Mouse (Mus musculus): Measurements from ENCODE around the gene Rad51b.

The Rad51b gene

GRCm38 (mm10) chr12:79813566-79814305 lies 516.7 kb downstream of the Rad51b start:
- no peak for DNase-seq

GRCm38 (mm10) chr12:79814312-79815091 lies 517.4 kb downstream of the Rad51b start:
- peak; percentile 29 to 42 for DNase-seq

- no peak for DNase-seq
Observed at GRCm38 (mm10) chr12:79816241-79816640, 519.2 kb downstream of the Rad51b start.

- no peak for DNase-seq
Observed at GRCm38 (mm10) chr12:79820228-79820958, 523.3 kb downstream of the Rad51b start.

GRCm38 (mm10) chr12:79821901-79822300 lies 524.8 kb downstream of the Rad51b start:
- peak; percentile 87 to 89 for DNase-seq

- DNase-seq: no peak
Observed at GRCm38 (mm10) chr12:79822401-79822800, 525.3 kb downstream of the Rad51b start.

GRCm38 (mm10) chr12:79825922-79826321 lies 528.8 kb downstream of the Rad51b start:
- DNase-seq: no peak

- DNase-seq: no peak
Observed at GRCm38 (mm10) chr12:79827233-79827692, 530.2 kb downstream of the Rad51b start.

- DNase-seq: no peak
Observed at GRCm38 (mm10) chr12:79827735-79828134, 530.7 kb downstream of the Rad51b start.

GRCm38 (mm10) chr12:79830686-79831085 lies 533.6 kb downstream of the Rad51b start:
- no peak for DNase-seq

- no peak for DNase-seq
Observed at GRCm38 (mm10) chr12:79832611-79833010, 535.5 kb downstream of the Rad51b start.

- no peak for DNase-seq
Observed at GRCm38 (mm10) chr12:79835521-79835920, 538.4 kb downstream of the Rad51b start.

GRCm38 (mm10) chr12:79838181-79838961 lies 541.3 kb downstream of the Rad51b start:
- DNase-seq: peak; percentile 32 to 34

- DNase-seq: no peak
Observed at GRCm38 (mm10) chr12:79839096-79839941, 542.2 kb downstream of the Rad51b start.

- DNase-seq: no peak
Observed at GRCm38 (mm10) chr12:79840465-79840864, 543.4 kb downstream of the Rad51b start.

GRCm38 (mm10) chr12:79841248-79841647 lies 544.2 kb downstream of the Rad51b start:
- DNase-seq: no peak

- DNase-seq: no peak
Observed at GRCm38 (mm10) chr12:79842319-79842718, 545.2 kb downstream of the Rad51b start.

- DNase-seq: no peak
Observed at GRCm38 (mm10) chr12:79843002-79843401, 545.9 kb downstream of the Rad51b start.

GRCm38 (mm10) chr12:79843496-79843895 lies 546.4 kb downstream of the Rad51b start:
- no peak for DNase-seq

- DNase-seq: no peak
Observed at GRCm38 (mm10) chr12:79846247-79847151, 549.4 kb downstream of the Rad51b start.
